23 mouse cellular contexts compared by ENCODE assay signal in genomic region chr11:71076342-71076741, GRCm38 (mm10). TPM values are rescaled to one million over a fixed set of nuclear protein-coding genes. Genes with fewer than 3 reads are reported as not detected.
"Had no signal": no experiment of that assay in that cellular context is flagged by ENCODE, and none has a peak within 500 bp of the region (broad histone marks: within the 10 kb centered on the region; RNA-seq: fewer than 3 reads in every experiment).

No protein-coding gene starts in this region.

- ATAC-seq: hindbrain, embryonic 16.5 days; hindbrain, postnatal 0 days; inflammation-experienced regulatory T-cells, adult 6 months; intestine, embryonic 15.5 days; intestine, embryonic 16.5 days; intestine, postnatal 0 days had no signal

- DNase-seq: heart, postnatal 10 days; heart, postnatal 14 days; heart, postnatal 36 days; heart, postnatal 4 days; kidney, adult 11 months; kidney, adult 18-20 months; kidney, adult 2 months; kidney, adult 8-10 months; kidney, adult 9 months; kidney, postnatal 10 days; kidney, postnatal 14 days; kidney, postnatal 25 days; kidney, postnatal 36 days; kidney, postnatal 4 days; layer of hippocampus, adult 9-11 months; layer of hippocampus, postnatal 36 days had no signal

RNA-seq across cellular contexts. Expression of gene 6330403K07Rik, which starts 43.0 kb away (rescaled TPM):
- total RNA-seq: hematopoietic stem cell, adult 5-6 weeks had no signal
